Mouse (Mus musculus) hindbrain, embryonic 15.5 days (tissue): ENCODE data around the gene Lingo3. TPM values are rescaled to one million over a fixed set of nuclear protein-coding genes. Genes with fewer than 3 reads are reported as not detected.
A peak's percentile ranks its signal among the peaks of the same experiment; 100 is the strongest.
"Not testable (repeated sequence)": the region's sequence is repeated elsewhere in the genome, so short reads cannot be mapped to it uniquely, and the experiment has no call there.

ENCODE experiments used
- ATAC-seq: fragments of 200-750 bp; cut with Nextera tagmentation; 2 replicates; pipeline ENCODE4 v1.8.0; 2017; ENCODE audit warnings: low read depth, moderate number of reproducible peaks, moderate TSS enrichment; ENCODE audit not compliant: low FRiP score
- H3K27ac ChIP-seq: fragments of 300-500 bp; sonication (generic); replicated peaks from 2 replicates; pipeline ENCODE4 v1.5.1; 2015; ENCODE audit warnings: mild to moderate bottlenecking, inconsistent platforms
- H3K27me3 ChIP-seq: fragments of 300-500 bp; sonication (generic); 2 replicates; pipeline ENCODE4 v1.6.1; 2015; ENCODE audit warnings: control low read depth, inconsistent platforms
- H3K36me3 ChIP-seq: fragments of 300-500 bp; sonication (generic); 2 replicates; pipeline ENCODE4 v1.6.1; 2015; ENCODE audit warnings: control low read depth, inconsistent platforms
- H3K4me1 ChIP-seq: fragments of 300-500 bp; sonication (generic); replicated peaks from 2 replicates; pipeline ENCODE4 v1.6.1; 2015; ENCODE audit warnings: control low read depth, inconsistent platforms
- H3K4me2 ChIP-seq: fragments of 300-500 bp; sonication (generic); 2 replicates; pipeline ENCODE4 v1.6.1; 2015; ENCODE audit warnings: moderate library complexity, mild to moderate bottlenecking, inconsistent platforms
- H3K4me3 ChIP-seq: fragments of 300-500 bp; sonication (generic); 2 replicates; pipeline ENCODE4 v1.5.1; 2015; ENCODE audit warnings: mild to moderate bottlenecking, inconsistent platforms
- H3K9ac ChIP-seq: fragments of 300-500 bp; sonication (generic); 2 replicates; pipeline ENCODE4 v1.6.1; 2015; ENCODE audit warnings: inconsistent platforms
- H3K9me3 ChIP-seq: fragments of 300-500 bp; sonication (generic); 2 replicates; pipeline ENCODE4 v1.6.1; 2016; ENCODE audit warnings: control low read depth, inconsistent platforms
- WGBS: fragments of 180-500 bp; shearing (Covaris S2); methylation state at CpG from one replicate; pipeline ENCODE4 v1.1.7; 2015; 5-methylcytosine and 5-hydroxymethylcytosine counted together
- polyA plus RNA-seq: library from polyadenylated mRNA; unstranded; fragments of >200 nt; fragmentation: Nextera tagmentation; extraction: Ambion mirVana; gene quantifications from 2 replicates; pipeline ENCODE4 v1.2.1, GENCODE M21; 2015

Gene Lingo3
- polyA plus RNA-seq, 1 experiment from 2014 or later = 18.5 TPM

DNA sequence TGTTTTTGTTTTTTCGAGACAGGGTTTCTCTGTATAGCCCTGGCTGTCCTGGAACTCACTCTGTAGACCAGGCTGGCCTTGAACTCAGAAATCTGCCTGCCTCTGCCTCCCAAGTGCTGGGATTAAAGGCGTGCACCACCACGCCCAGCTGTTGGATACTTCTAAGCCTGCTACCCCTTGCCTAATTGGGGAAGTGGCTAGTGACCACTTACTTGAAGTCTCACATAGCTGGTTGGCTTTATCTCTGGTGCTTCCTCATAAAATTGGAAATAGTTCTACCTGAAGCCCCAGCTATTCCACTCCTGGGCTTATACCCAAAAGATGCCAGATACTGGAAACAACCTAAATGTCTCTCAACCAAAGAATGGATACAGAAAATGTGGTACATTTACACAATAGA, 27.5 kb downstream of the Lingo3 start:
- H3K4me1 ChIP-seq, H3K9me3 ChIP-seq, H3K4me2 ChIP-seq, H3K4me3 ChIP-seq, H3K27ac ChIP-seq, ATAC-seq, H3K27me3 ChIP-seq, H3K36me3 ChIP-seq, H3K9ac ChIP-seq: not testable (repeated sequence)
- WGBS = 87% methylated on average over 3 of the region's 3 CpGs

GRCm38 (mm10) chr10:80814800-80815199, 29.0 kb downstream of the Lingo3 start:
- Histone ChIP-seq H3K36me3 (no peaks in the 10 kb centered on the region), H3K4me3 (no peak overlapping the region), H3K9ac (no peak overlapping the region), H3K27ac (no peak overlapping the region), H3K4me1 (peaks cover 6% of the 10 kb centered on the region; the same call in 1 of the 2 replicates), H3K4me2 (no peak overlapping the region), H3K27me3 (peaks cover 13% of the 10 kb centered on the region), H3K9me3 (no peaks in the 10 kb centered on the region)
- 59% methylated on average over 7 of the region's 7 CpGs for WGBS
- no peak for ATAC-seq

DNA sequence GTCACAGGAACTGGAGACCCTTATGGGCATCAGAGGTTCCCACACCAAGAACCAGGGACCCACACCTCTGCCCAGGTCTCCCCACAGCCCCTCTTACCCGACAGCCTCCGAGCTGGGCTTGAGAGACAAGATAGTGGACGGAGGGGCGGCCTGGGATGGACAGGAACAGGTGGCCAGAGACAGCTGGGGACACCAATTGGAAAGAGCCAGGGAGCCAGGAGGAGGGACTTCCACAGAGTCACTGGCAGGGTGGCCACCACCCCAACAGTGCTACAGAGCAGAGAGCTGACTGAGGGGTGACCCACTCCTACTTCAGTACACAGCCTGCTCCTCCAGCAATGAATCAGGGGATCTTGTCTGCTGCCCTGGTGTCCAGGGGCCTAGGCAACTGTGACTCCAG, 30.5 kb downstream of the Lingo3 start, which contains the start of gene Jsrp1:
Gene Jsrp1 (minus strand): TSS at position 133 of the 400 bp plus-strand sequence.
- Histone ChIP-seq H3K9ac (no peak within 1 kb of the TSS), H3K27me3 (peaks cover 24% of the 10 kb centered on the region)
- no peak for ATAC-seq

GRCm38 (mm10) chr10:80812391-80813041, 31.3 kb downstream of the Lingo3 start:
- no peak for ATAC-seq
- Histone ChIP-seq H3K9ac (no peak overlapping the region), H3K9me3 (no peaks in the 10 kb centered on the region), H3K4me2 (no peak overlapping the region), H3K4me3 (no peak overlapping the region), H3K27me3 (peaks cover 28% of the 10 kb centered on the region), H3K36me3 (no peaks in the 10 kb centered on the region), H3K4me1 (peaks cover 22% of the 10 kb centered on the region), H3K27ac (no peak overlapping the region)
- WGBS = 70% methylated on average over 5 of the region's 5 CpGs

More for the DNA sequence above, 30.5 kb downstream of the Lingo3 start, which contains the start of gene Jsrp1:
- Histone ChIP-seq H3K4me3 (no peak within 1 kb of the TSS), H3K4me1 (peaks cover 14% of the 10 kb centered on the region), H3K36me3 (no peaks in the 10 kb centered on the region), H3K9me3 (no peaks in the 10 kb centered on the region), H3K27ac (no peak within 1 kb of the TSS), H3K4me2 (no peak within 1 kb of the TSS)
- 73% methylated on average over 4 of the region's 4 CpGs for WGBS

GRCm38 (mm10) chr10:80810084-80810483, 33.8 kb downstream of the Lingo3 start:
- Histone ChIP-seq H3K4me3 (no peak overlapping the region), H3K27ac (no peak overlapping the region), H3K4me2 (peak overlapping the region; percentile 30), H3K27me3 (peaks cover 28% of the 10 kb centered on the region), H3K9me3 (no peaks in the 10 kb centered on the region), H3K36me3 (peaks cover under 1% of the 10 kb centered on the region), H3K9ac (no peak overlapping the region), H3K4me1 (peaks cover 42% of the 10 kb centered on the region)
- no peak for ATAC-seq
- 5% methylated on average over 20 of the region's 20 CpGs for WGBS

- peak overlapping the region; percentile 25; the same call in 1 of the 2 replicates for H3K9ac ChIP-seq
- peak overlapping the region; percentile 19; the same call in 1 of the 2 replicates for H3K4me3 ChIP-seq
- ATAC-seq = no peak
- H3K36me3 ChIP-seq = peaks cover 10% of the 10 kb centered on the region
- peaks cover 42% of the 10 kb centered on the region for H3K4me1 ChIP-seq
- H3K9me3 ChIP-seq = no peaks in the 10 kb centered on the region
- peaks cover 28% of the 10 kb centered on the region for H3K27me3 ChIP-seq
- WGBS = 7% methylated on average over 18 of the region's 18 CpGs
- no peak overlapping the region for H3K27ac ChIP-seq
- H3K4me2 ChIP-seq = peak overlapping the region; percentile 92
These were observed 34.7 kb downstream of the Lingo3 start for GRCm38 (mm10) chr10:80808985-80809632.

GRCm38 (mm10) chr10:80808099-80808984, 35.5 kb downstream of the Lingo3 start:
- H3K9ac ChIP-seq = peak overlapping the region; percentile 25; the same call in 1 of the 2 replicates
- H3K4me1 ChIP-seq = peaks cover 42% of the 10 kb centered on the region
- no peak overlapping the region for H3K27ac ChIP-seq
- no peaks in the 10 kb centered on the region for H3K9me3 ChIP-seq
- H3K4me3 ChIP-seq = peak overlapping the region; percentile 19; the same call in 1 of the 2 replicates
- H3K27me3 ChIP-seq = peaks cover 28% of the 10 kb centered on the region
- peaks cover 16% of the 10 kb centered on the region for H3K36me3 ChIP-seq
- H3K4me2 ChIP-seq = peak overlapping the region; percentile 92
- no peak for ATAC-seq
- WGBS = 19% methylated on average over 40 of the region's 40 CpGs

DNA sequence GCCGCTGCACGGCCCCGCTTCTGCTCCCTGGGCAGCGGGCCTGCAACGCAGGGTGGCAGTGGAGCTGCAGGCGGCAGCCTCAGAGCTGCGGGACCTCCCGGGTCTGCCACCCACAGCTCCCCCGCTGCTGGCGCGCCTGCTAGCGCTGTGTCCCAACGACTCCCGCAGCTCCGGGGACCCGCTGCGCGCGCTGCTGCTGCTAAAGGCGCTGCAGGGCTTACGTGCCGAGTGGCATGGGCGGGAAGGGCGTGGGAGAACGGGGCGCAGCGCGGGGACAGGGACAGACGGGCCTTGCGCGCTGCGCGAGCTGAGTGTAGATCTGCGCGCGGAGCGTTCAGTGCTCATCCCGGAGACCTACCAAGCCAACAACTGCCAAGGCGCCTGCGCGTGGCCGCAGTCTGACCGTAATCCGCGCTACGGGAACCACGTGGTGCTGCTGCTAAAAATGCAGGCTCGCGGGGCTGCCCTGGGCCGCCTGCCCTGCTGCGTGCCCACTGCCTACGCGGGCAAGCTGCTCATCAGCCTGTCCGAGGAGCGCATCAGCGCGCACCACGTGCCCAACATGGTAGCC, 36.7 kb downstream of the Lingo3 start:
- Histone ChIP-seq H3K9ac (peak overlapping the region; percentile 59), H3K27me3 (peaks cover 28% of the 10 kb centered on the region), H3K27ac (peak overlapping the region; percentile 87), H3K4me1 (peaks cover 42% of the 10 kb centered on the region), H3K4me2 (peak overlapping the region; percentile 92), H3K9me3 (no peaks in the 10 kb centered on the region), H3K4me3 (peak overlapping the region; percentile 46), H3K36me3 (peaks cover 26% of the 10 kb centered on the region)
- 1% methylated on average over 58 of the region's 58 CpGs for WGBS
- peak; percentile 85 for ATAC-seq

- Histone ChIP-seq H3K4me3 (peak overlapping the region; percentile 46), H3K4me1 (peaks cover 42% of the 10 kb centered on the region), H3K27me3 (peaks cover 28% of the 10 kb centered on the region), H3K9me3 (no peaks in the 10 kb centered on the region), H3K9ac (peak overlapping the region; percentile 59), H3K4me2 (peak overlapping the region; percentile 92), H3K27ac (peak overlapping the region; percentile 87), H3K36me3 (peaks cover 33% of the 10 kb centered on the region)
- peak; percentile 6; the same call in 1 of the 2 replicates for ATAC-seq
- WGBS = 37% methylated on average over 34 of the region's 34 CpGs
These were observed 37.3 kb downstream of the Lingo3 start for GRCm38 (mm10) chr10:80806341-80807056.

DNA sequence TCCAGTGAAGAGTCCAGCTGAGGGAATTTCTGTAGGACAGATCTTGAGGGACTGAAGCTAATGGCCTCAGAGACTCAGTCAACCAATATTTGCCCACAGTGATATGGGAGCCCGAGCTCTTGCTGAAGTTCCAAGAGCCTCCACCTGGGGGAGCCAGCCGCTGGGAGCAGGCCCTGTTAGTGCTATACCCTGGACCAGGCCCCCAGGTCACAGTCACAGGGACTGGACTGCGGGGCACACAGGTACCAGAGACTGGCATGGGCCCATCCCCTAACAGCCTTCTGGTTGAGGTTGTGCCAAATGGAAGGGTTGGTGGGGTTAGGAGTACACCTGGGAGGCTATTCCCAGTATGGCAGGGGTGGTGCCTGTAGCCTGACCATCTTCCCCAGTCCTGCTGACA, 37.9 kb downstream of the Lingo3 start:
- Histone ChIP-seq H3K9me3 (no peaks in the 10 kb centered on the region), H3K9ac (0 out of 2 replicates have a peak overlapping the region, but pooled peaks have one; percentile 59), H3K27ac (no peak overlapping the region), H3K4me1 (peaks cover 42% of the 10 kb centered on the region), H3K36me3 (peaks cover 37% of the 10 kb centered on the region), H3K4me2 (no peak overlapping the region), H3K4me3 (no peak overlapping the region), H3K27me3 (peaks cover 26% of the 10 kb centered on the region)
- ATAC-seq = peak; percentile 7; the same call in 1 of the 2 replicates
- 15% methylated on average over 3 of the region's 3 CpGs for WGBS

DNA sequence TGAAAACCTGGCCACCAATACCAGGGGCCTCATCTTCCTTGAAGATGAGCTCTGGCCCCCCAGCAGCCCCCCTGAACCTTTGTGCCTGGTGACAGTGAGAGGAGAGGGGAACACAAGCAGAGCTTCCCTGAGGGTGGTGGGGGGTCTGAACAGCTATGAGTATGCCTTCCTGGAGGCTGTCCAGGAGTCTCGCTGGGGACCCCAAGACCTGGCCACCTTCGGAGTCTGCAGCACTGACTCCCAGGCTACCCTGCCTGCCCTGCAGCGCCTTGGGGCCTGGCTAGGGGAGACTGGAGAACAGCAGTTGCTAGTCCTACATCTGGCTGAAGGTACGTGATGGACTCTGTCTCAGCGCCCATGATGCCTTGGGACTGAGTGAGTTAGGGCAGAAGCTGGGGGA, 38.5 kb downstream of the Lingo3 start:
- H3K27ac ChIP-seq = no peak overlapping the region
- H3K4me1 ChIP-seq = peaks cover 44% of the 10 kb centered on the region
- H3K9ac ChIP-seq = no peak overlapping the region

More for the DNA sequence above, 38.5 kb downstream of the Lingo3 start:
- no peak overlapping the region for H3K4me2 ChIP-seq
- H3K4me3 ChIP-seq = no peak overlapping the region
- peaks cover 20% of the 10 kb centered on the region for H3K27me3 ChIP-seq
- H3K9me3 ChIP-seq = no peaks in the 10 kb centered on the region
- ATAC-seq = no peak
- peaks cover 37% of the 10 kb centered on the region for H3K36me3 ChIP-seq
- 82% methylated on average over 5 of the region's 5 CpGs for WGBS
